Mouse (Mus musculus) ES-E14 (cell line): ENCODE results near the gene Dcaf17. TPM values are rescaled to one million over a fixed set of nuclear protein-coding genes. Genes with fewer than 3 reads are reported as not detected.

Source experiments
- DNase-seq: peaks from one replicate; pipeline ENCODE4 v3.0.0-alpha.2; 2013; ENCODE audit warnings: low read depth, low spot score
- H3K27ac ChIP-seq: 2 replicates; pipeline ENCODE4 v1.5.1; 2012; ENCODE audit warnings: low read depth, mild to moderate bottlenecking, low read length, moderate library complexity, mixed read lengths; ENCODE audit not compliant: poor library complexity, insufficient read depth, severe bottlenecking
- H3K36me3 ChIP-seq: 2 replicates; pipeline ENCODE4 v1.6.1; 2012; ENCODE audit warnings: mild to moderate bottlenecking, low read length, moderate library complexity, mixed read lengths; ENCODE audit not compliant: control insufficient read depth, poor library complexity, insufficient read depth, severe bottlenecking
- H3K4me1 ChIP-seq, 2 experiments: fragments of 150-350 bp in 1 of 2; sonication (generic) in 1 of 2; 2 replicates each; pipeline ENCODE4 v1.6.1; 2012; ENCODE audit warnings: low read length in 2 of 2, mild to moderate bottlenecking in 1 of 2, mixed read lengths in 1 of 2; ENCODE audit not compliant: control insufficient read depth in 2 of 2, insufficient read depth in 2 of 2, poor library complexity in 1 of 2
- H3K4me3 ChIP-seq, 2 experiments: fragments of 150-350 bp in 1 of 2; sonication (generic) in 1 of 2; 2 replicates each; pipeline ENCODE4 v1.5.1; 2012; ENCODE audit warnings: low read length in 2 of 2, low read depth in 1 of 2, mild to moderate bottlenecking in 1 of 2, mixed read lengths in 1 of 2; ENCODE audit not compliant: insufficient read depth in 1 of 2, poor library complexity in 1 of 2, severe bottlenecking in 1 of 2
- H3K9ac ChIP-seq: 2 replicates; pipeline ENCODE4 v1.6.1; 2012; ENCODE audit warnings: low read depth, mild to moderate bottlenecking, low read length, mixed read lengths; ENCODE audit not compliant: poor library complexity, insufficient read depth, severe bottlenecking
- H3K9me3 ChIP-seq: fragments of 150-350 bp; sonication (generic); 2 replicates; pipeline ENCODE4 v1.6.1; 2012; ENCODE audit warnings: low read depth, mild to moderate bottlenecking, low read length; ENCODE audit not compliant: control insufficient read depth, insufficient read depth
- CHD2 ChIP-seq: IDR thresholded peaks from 2 replicates; pipeline ENCODE4 v1.6.1; 2014; ENCODE audit warnings: mild to moderate bottlenecking, low read depth, low read length, inconsistent platforms
- HCFC1 ChIP-seq: IDR thresholded peaks from 2 replicates; pipeline ENCODE4 v1.6.1; 2012; ENCODE audit warnings: low read length, inconsistent platforms, borderline replicate concordance; ENCODE audit not compliant: insufficient read depth
- MAFK ChIP-seq: IDR thresholded peaks from 2 replicates; pipeline ENCODE4 v1.6.1; 2014; ENCODE audit warnings: mild to moderate bottlenecking, low read depth, low read length, inconsistent platforms; ENCODE audit not compliant: insufficient read depth
- ZC3H11A ChIP-seq: IDR thresholded peaks from 2 replicates; pipeline ENCODE4 v1.6.1; 2012; ENCODE audit warnings: low read depth, mild to moderate bottlenecking, inconsistent platforms, low read length, borderline replicate concordance
- ZNF384 ChIP-seq: IDR thresholded peaks from 2 replicates; pipeline ENCODE4 v1.6.1; 2012; ENCODE audit warnings: low read depth, low read length, inconsistent platforms
- in situ Hi-C, 2 experiments: fragments of 600-800 bp; cut with MboI; formaldehyde crosslinking; loops; one replicate each; pipeline ENCODE4 v1.15.1; 2025; ENCODE audit warnings: low sequenced_read_pairs in 2 of 2, inconsistent platforms in 1 of 2; ENCODE audit not compliant: unreplicated experiment in 2 of 2
- total RNA-seq: library from RNA; depleted of rRNA; stranded (reverse); fragments of 300-350 nt; gene quantifications from 2 replicates; pipeline ENCODE4 v1.2.3, GENCODE M21; 2012; rRNA removed

The Dcaf17 gene
- total RNA-seq, 1 experiment, result 20.0 TPM

DNA sequence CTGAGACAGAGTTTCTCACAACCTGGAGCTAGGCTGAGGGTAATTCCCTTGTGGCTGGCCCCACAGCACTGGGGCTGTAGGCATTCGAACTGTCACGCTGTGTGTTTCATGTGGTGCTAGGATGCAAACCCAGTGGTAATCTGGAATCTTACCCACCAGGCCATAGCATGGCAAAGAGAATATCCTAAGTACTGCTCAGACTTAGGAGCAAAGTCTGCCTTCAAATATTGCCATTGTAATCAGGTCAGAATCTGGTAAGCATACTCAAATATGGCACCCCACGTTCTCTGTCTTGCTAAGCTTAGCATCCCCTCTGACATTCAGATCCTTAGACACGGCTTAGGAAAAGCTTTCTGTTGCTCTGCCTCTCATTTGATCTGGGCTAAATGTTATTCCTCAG, 90.7 kb downstream of the Dcaf17 start:
- no peaks in the 10 kb centered on the region for H3K9me3 ChIP-seq
- no peak overlapping the region for H3K27ac ChIP-seq
- no peak overlapping the region for H3K4me3 ChIP-seq
- H3K4me1 ChIP-seq, result peaks cover 0 to 2% of the 10 kb centered on the region in 2 experiments; a peak in 1 of 4 replicates
- H3K36me3 ChIP-seq, result no peaks in the 10 kb centered on the region
- TF ChIP-seq CHD2 (no peak), ZNF384 (no peak), ZC3H11A (no peak), HCFC1 (no peak), MAFK (no peak)
- in situ Hi-C loops, result no loop called here
- no peak for DNase-seq
- H3K9ac ChIP-seq, result no peak overlapping the region

DNA sequence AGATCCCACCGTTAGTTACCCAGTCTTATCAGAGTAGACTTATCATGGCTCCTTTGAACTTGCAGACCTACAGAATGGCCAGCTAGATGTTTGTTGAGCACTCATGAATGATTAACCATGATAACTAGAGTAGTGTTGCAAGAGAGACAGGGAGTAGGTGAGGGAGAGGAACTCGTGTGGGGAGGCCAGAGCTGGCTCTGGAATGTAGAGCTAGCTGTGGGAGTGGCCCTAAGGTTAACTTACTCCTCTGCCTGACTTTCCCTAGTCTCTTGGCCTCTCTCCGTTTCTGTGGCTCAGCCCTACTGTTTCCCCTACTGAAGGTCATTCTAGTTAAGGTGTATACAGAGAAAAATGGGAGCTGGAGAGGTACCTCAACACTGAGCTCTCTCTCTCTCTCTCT, 91.1 kb downstream of the Dcaf17 start:
- Histone ChIP-seq H3K9ac (no peak overlapping the region), H3K4me1 (no peaks in the 10 kb centered on the region), H3K36me3 (no peaks in the 10 kb centered on the region), H3K27ac (no peak overlapping the region), H3K9me3 (no peaks in the 10 kb centered on the region), H3K4me3 (no peak overlapping the region)
- DNase-seq, result no peak
- TF ChIP-seq MAFK (no peak), HCFC1 (no peak), ZNF384 (no peak), CHD2 (no peak)
- in situ Hi-C loops, result no loop called here

DNA sequence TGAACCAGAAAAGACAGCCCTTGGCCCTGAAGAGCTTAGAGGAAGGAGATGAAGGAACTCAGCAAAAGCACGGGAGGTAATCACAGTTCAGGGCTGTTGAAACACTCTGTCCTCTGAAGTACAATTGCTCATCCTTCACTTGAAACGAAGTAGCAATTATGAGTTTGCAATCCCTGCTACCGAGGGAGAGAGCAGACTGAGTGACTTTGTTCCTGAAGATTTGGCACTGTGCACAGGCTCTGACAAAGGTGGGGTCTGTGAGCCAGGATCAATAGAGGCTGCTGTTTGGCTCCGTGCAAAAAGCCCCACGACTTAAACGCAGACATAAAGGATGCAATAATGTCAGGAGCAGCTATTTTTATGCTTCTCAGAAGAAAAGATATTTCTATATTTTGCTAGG, 92.7 kb downstream of the Dcaf17 start:
- TF ChIP-seq HCFC1, result no peak
- no peak for TF ChIP-seq MAFK
- TF ChIP-seq ZNF384, result no peak
- no peak for TF ChIP-seq CHD2
- no peak for TF ChIP-seq ZC3H11A
- H3K4me3 ChIP-seq, result no peak overlapping the region
- in situ Hi-C loops, result no loop called here

More for the DNA sequence above, 92.7 kb downstream of the Dcaf17 start:
- Histone ChIP-seq H3K4me1 (no peaks in the 10 kb centered on the region), H3K9me3 (no peaks in the 10 kb centered on the region), H3K27ac (no peak overlapping the region), H3K9ac (no peak overlapping the region), H3K36me3 (no peaks in the 10 kb centered on the region)
- DNase-seq, result no peak

Other genes starting within 250 kb of the Dcaf17 start
- gene Tlk1, start 229.6 kb upstream of the Dcaf17 start, total RNA-seq, result 37.2 and 46.2 TPM in 2 replicates
- 18.0 and 30.2 TPM in 2 replicates for gene Mettl8, start 255 bp downstream of the Dcaf17 start, total RNA-seq
- 0.31 and 0.48 TPM in 2 replicates for gene Cybrd1, start 62.6 kb downstream of the Dcaf17 start, total RNA-seq
- gene Dync1i2, start 156.4 kb downstream of the Dcaf17 start, total RNA-seq, result 27.4 and 38.6 TPM in 2 replicates